In the genomic region with DNA sequence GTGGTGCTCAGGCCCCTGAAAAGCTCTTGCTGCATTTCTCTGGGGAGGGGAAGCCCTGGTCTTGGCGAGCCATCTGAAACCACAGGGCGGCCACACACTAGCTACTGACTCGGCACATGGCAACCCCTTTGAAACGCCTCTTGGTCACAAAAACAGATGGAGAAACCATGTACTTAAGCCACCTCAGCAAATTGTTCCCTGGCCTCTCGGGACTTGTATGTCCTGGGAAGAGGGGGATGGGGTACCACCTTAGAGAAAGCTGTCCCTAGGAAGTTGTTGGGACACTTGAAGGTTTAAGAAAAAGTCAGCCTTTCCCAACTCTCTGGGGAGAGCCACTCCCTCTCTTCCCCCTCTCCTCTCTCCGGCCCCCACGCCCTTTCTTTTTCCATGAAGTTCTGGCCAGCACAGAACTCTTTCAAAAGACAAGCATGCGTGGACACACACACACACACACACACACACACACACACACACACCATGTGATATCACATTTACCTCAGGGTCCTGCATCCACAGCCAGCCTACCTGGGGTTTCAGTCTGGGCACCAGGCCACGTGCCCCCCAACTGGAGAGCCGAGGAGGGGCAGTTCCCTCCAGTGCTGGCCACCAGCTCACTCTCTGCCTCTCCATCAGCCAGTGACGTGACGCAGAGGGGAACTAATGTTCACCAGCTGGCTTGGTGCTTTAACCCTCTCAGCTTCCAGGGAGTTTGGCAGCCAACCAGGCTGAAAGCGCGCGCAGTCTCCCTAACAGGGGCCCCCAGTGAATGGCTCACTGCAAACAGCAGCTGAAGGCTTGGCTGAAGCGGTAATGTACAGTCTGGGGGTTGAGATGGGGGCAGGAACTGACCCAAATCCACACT, we compare ENCODE assay signal across 8 mouse cellular contexts.
DNase-seq lines count a peak whose midpoint lies in the region; ATAC-seq and TF ChIP-seq lines count a peak whose summit lies in the region.

No protein-coding gene starts in this region.

- H3K4me2 ChIP-seq in hindbrain, embryonic 15.5 days: peak overlapping the region; percentile 5; the same call in 1 of the 2 replicates
- H3K4me2 ChIP-seq in limb, embryonic 12.5 days: peak overlapping the region; percentile 51
- no peak overlapping the region for H3K4me2 ChIP-seq in midbrain, embryonic 16.5 days (ENCODE audit: low read length)

- no peaks in the 10 kb centered on the region for H3K36me3 ChIP-seq in hindbrain, embryonic 15.5 days
- peaks cover 30% of the 10 kb centered on the region; the same call in 1 of the 2 replicates for H3K36me3 ChIP-seq in limb, embryonic 12.5 days
- no peaks in the 10 kb centered on the region for H3K36me3 ChIP-seq in midbrain, embryonic 16.5 days (ENCODE audit: control insufficient read depth, insufficient read depth, low read length)
- H3K36me3 ChIP-seq in testis, adult 2 months (ENCODE audit: control insufficient read depth, insufficient read depth, low read length): no peaks in the 10 kb centered on the region

- WGBS in hindbrain, embryonic 15.5 days: 16% methylated on average over 16 of the region's 16 CpGs
- WGBS in limb, embryonic 12.5 days: 11% methylated on average over 16 of the region's 16 CpGs
- 17% methylated on average over 16 of the region's 16 CpGs for WGBS in midbrain, embryonic 16.5 days

- peak; percentile 76 for DNase-seq in Muller cell, postnatal 12 days (ENCODE audit: inconsistent ontology term)
- peak; percentile 87 for DNase-seq in gastrocnemius, postnatal 14 days
- DNase-seq in spleen, adult 12 weeks (ENCODE audit: low spot score): no peak

- TF ChIP-seq POLR2A in testis, adult 2 months (IDR thresholded peaks at IDR 0.05; ENCODE audit: control insufficient read depth, low read depth, low read length): no peak

- TF ChIP-seq CTCF in testis, adult 2 months (IDR thresholded peaks at IDR 0.05; ENCODE audit: control insufficient read depth, insufficient read depth, insufficient replicate concordance, low read depth, low read length): no peak

- H3K4me3 ChIP-seq in hindbrain, embryonic 15.5 days: no peak overlapping the region
- peak overlapping the region; percentile 23 for H3K4me3 ChIP-seq in limb, embryonic 12.5 days (replicated peaks)
- no peak overlapping the region for H3K4me3 ChIP-seq in midbrain, embryonic 16.5 days (ENCODE audit: low read depth, low read length)
- H3K4me3 ChIP-seq in testis, adult 2 months (ENCODE audit: control insufficient read depth, low read depth, low read length): no peak overlapping the region

- intact Hi-C loops in gastrocnemius, postnatal 14 days (cut with DNase I; ENCODE audit: low total_unique reads): no loop called here

- H3K9ac ChIP-seq in hindbrain, embryonic 15.5 days: no peak overlapping the region
- no peak overlapping the region for H3K9ac ChIP-seq in limb, embryonic 12.5 days (replicated peaks)
- H3K9ac ChIP-seq in midbrain, embryonic 16.5 days (ENCODE audit: low read depth, low read length): no peak overlapping the region

- H3K27ac ChIP-seq in hindbrain, embryonic 15.5 days (replicated peaks): peak overlapping the region; percentile 42
- peak overlapping the region; percentile 93 for H3K27ac ChIP-seq in limb, embryonic 12.5 days
- H3K27ac ChIP-seq in midbrain, embryonic 16.5 days (ENCODE audit: low read length): 0 out of 2 replicates have a peak overlapping the region, but pooled peaks have one; percentile 10
- H3K27ac ChIP-seq in testis, adult 2 months (ENCODE audit: control insufficient read depth, insufficient read depth, low read depth, low read length): peak overlapping the region; percentile 10; the same call in 1 of the 2 replicates

- H3K4me1 ChIP-seq in hindbrain, embryonic 15.5 days (replicated peaks): peaks cover 35% of the 10 kb centered on the region
- peaks cover 63% of the 10 kb centered on the region for H3K4me1 ChIP-seq in limb, embryonic 12.5 days (replicated peaks)
- H3K4me1 ChIP-seq in midbrain, embryonic 16.5 days (ENCODE audit: control insufficient read depth, insufficient read depth, low read length): peaks cover 9% of the 10 kb centered on the region; the same call in 1 of the 2 replicates
- no peaks in the 10 kb centered on the region; the same call in 1 of the 2 replicates for H3K4me1 ChIP-seq in testis, adult 2 months (ENCODE audit: control insufficient read depth, insufficient read depth, low read length)

- ATAC-seq in common myeloid progenitor, adult 5-6 weeks (replicated peaks; ENCODE audit: low read depth, poor library complexity, severe bottlenecking): peak; percentile 74
- ATAC-seq in hindbrain, embryonic 15.5 days (ENCODE audit: low FRiP score, low read depth): peak; percentile 90
- peak; percentile 84 for ATAC-seq in limb, embryonic 12.5 days (ENCODE audit: insufficient number of reproducible peaks, insufficient read depth, low FRiP score, low TSS enrichment, low read depth)
- ATAC-seq in midbrain, embryonic 16.5 days: peak; percentile 87

- H3K27me3 ChIP-seq in hindbrain, embryonic 15.5 days: no peaks in the 10 kb centered on the region
- H3K27me3 ChIP-seq in limb, embryonic 12.5 days: no peaks in the 10 kb centered on the region
- no peaks in the 10 kb centered on the region for H3K27me3 ChIP-seq in midbrain, embryonic 16.5 days (ENCODE audit: control insufficient read depth, insufficient read depth, low read depth, low read length)
- H3K27me3 ChIP-seq in testis, adult 2 months (ENCODE audit: control insufficient read depth, insufficient read depth, low read length): no peaks in the 10 kb centered on the region

- H3K9me3 ChIP-seq in hindbrain, embryonic 15.5 days: no peaks in the 10 kb centered on the region
- no peaks in the 10 kb centered on the region for H3K9me3 ChIP-seq in limb, embryonic 12.5 days
- no peaks in the 10 kb centered on the region for H3K9me3 ChIP-seq in midbrain, embryonic 16.5 days (replicated peaks; ENCODE audit: control insufficient read depth, low read length, poor library complexity, severe bottlenecking)

Comparison
In these comparisons a context has a peak if more than half of its experiments do, and no peak if none do; other contexts are left out.
1. H3K27ac ChIP-seq: peak in every context shown above with its lines; median percentile 93 in limb, embryonic 12.5 days; 42 in hindbrain, embryonic 15.5 days; 10 in midbrain, embryonic 16.5 days; 10 in testis, adult 2 months.